Mouse (Mus musculus) kidney, postnatal 0 days (tissue): ENCODE data around the gene Hdac4. TPM values are rescaled to one million over a fixed set of nuclear protein-coding genes. Genes with fewer than 3 reads are reported as not detected.

Source experiments
- ATAC-seq: fragments of 200-750 bp; cut with Nextera tagmentation; replicated peaks from 2 replicates; pipeline ENCODE4 v1.8.0; 2017; ENCODE audit warnings: low read depth, moderate number of reproducible peaks, moderate TSS enrichment, moderate library complexity; ENCODE audit not compliant: low FRiP score
- DNase-seq: peaks from one replicate; pipeline ENCODE4 v3.0.0-alpha.2; 2016; ENCODE audit warnings: low spot score
- H3K27ac ChIP-seq: fragments of 300-500 bp; sonication (generic); 2 replicates; pipeline ENCODE4 v1.5.1; 2014; ENCODE audit warnings: mild to moderate bottlenecking
- H3K27me3 ChIP-seq: fragments of 300-500 bp; sonication (generic); 2 replicates; pipeline ENCODE4 v1.6.1; 2014; ENCODE audit warnings: low read length, mixed read lengths; ENCODE audit not compliant: insufficient read depth
- H3K36me3 ChIP-seq: fragments of 300-500 bp; sonication (generic); 2 replicates; pipeline ENCODE4 v1.6.1; 2014; ENCODE audit warnings: low read length, mixed read lengths; ENCODE audit not compliant: insufficient read depth
- H3K4me1 ChIP-seq: fragments of 300-500 bp; sonication (generic); replicated peaks from 2 replicates; pipeline ENCODE4 v1.6.1; 2014; ENCODE audit warnings: antibody characterized with exemption, low read length, mixed read lengths; ENCODE audit not compliant: insufficient read depth
- H3K4me2 ChIP-seq: fragments of 300-500 bp; sonication (generic); 2 replicates; pipeline ENCODE4 v1.6.1; 2014; ENCODE audit warnings: mild to moderate bottlenecking, low read length, moderate library complexity, mixed read lengths
- H3K4me3 ChIP-seq: fragments of 300-500 bp; sonication (generic); replicated peaks from 2 replicates; pipeline ENCODE4 v1.5.1; 2014; ENCODE audit warnings: low read depth, low read length
- H3K9ac ChIP-seq: fragments of 300-500 bp; sonication (generic); 2 replicates; pipeline ENCODE4 v1.6.1; 2014; ENCODE audit warnings: low read depth, low read length
- H3K9me3 ChIP-seq: fragments of 300-500 bp; sonication (generic); replicated peaks from 2 replicates; pipeline ENCODE4 v1.6.1; 2016; ENCODE audit warnings: low read length, inconsistent platforms, mixed read lengths
- CTCF ChIP-seq: IDR thresholded peaks from 2 replicates; pipeline ENCODE4 v1.5.1; 2016; ENCODE audit warnings: antibody characterized with exemption, low read depth, mild to moderate bottlenecking, moderate library complexity
- WGBS: fragments of 180-500 bp; shearing (Covaris S2); extraction: QIAGEN DNeasy Blood & Tissue Kit; methylation state at CpG from one replicate; pipeline ENCODE4 v1.1.7; 2014; 5-methylcytosine and 5-hydroxymethylcytosine counted together
- polyA plus RNA-seq: library from polyadenylated mRNA; unstranded; fragments of >200 nt; fragmentation: Nextera tagmentation; extraction: Ambion mirVana; gene quantifications from 2 replicates; pipeline ENCODE4 v1.2.1, GENCODE M21; 2015

Gene Hdac4
- polyA plus RNA-seq, 1 experiment from 2014 or later: 13.9 TPM

- no peak for TF ChIP-seq CTCF
- Histone ChIP-seq H3K9me3 (no peaks in the 10 kb centered on the region), H3K27ac (0 out of 2 replicates have a peak overlapping the region, but pooled peaks have one; percentile 95), H3K4me2 (peak overlapping the region; percentile 88), H3K9ac (peak overlapping the region; percentile 89), H3K4me1 (peaks cover 23% of the 10 kb centered on the region), H3K36me3 (no peaks in the 10 kb centered on the region), H3K4me3 (peak overlapping the region; percentile 82), H3K27me3 (no peaks in the 10 kb centered on the region)
- 3% methylated on average over 11 of the region's 11 CpGs for WGBS
- no peak for ATAC-seq
- peak; percentile 49 for DNase-seq
Measured at GRCm38 (mm10) chr1:92179070-92179469, 16.4 kb downstream of the Hdac4 start.

GRCm38 (mm10) chr1:92178021-92178895 lies 17.2 kb downstream of the Hdac4 start:
- ATAC-seq (no peak), DNase-seq (peak; percentile 82)
- H3K27ac ChIP-seq: no peak overlapping the region
- peak overlapping the region; percentile 88 for H3K4me2 ChIP-seq
- H3K4me3 ChIP-seq: peak overlapping the region; percentile 82; the same call in 1 of the 2 replicates
- no peaks in the 10 kb centered on the region for H3K9me3 ChIP-seq
- H3K9ac ChIP-seq: 0 out of 2 replicates have a peak overlapping the region, but pooled peaks have one; percentile 8
- H3K36me3 ChIP-seq: no peaks in the 10 kb centered on the region
- peaks cover 28% of the 10 kb centered on the region for H3K4me1 ChIP-seq
- H3K27me3 ChIP-seq: no peaks in the 10 kb centered on the region
- 45% methylated on average over 10 of the region's 10 CpGs for WGBS
- peak; percentile 58; the same call in 1 of the 2 replicates for TF ChIP-seq CTCF

GRCm38 (mm10) chr1:92177599-92177998 lies 17.9 kb downstream of the Hdac4 start:
- no peak overlapping the region for H3K27ac ChIP-seq
- no peak for DNase-seq
- H3K4me2 ChIP-seq: no peak overlapping the region
- H3K4me1 ChIP-seq: peaks cover 33% of the 10 kb centered on the region
- H3K36me3 ChIP-seq: no peaks in the 10 kb centered on the region
- 72% methylated on average over 5 of the region's 5 CpGs for WGBS
- TF ChIP-seq CTCF: no peak
- no peak overlapping the region for H3K4me3 ChIP-seq
- H3K9me3 ChIP-seq: no peaks in the 10 kb centered on the region
- no peak overlapping the region for H3K9ac ChIP-seq
- H3K27me3 ChIP-seq: no peaks in the 10 kb centered on the region
- ATAC-seq: no peak

GRCm38 (mm10) chr1:92177196-92177595 lies 18.3 kb downstream of the Hdac4 start:
- H3K4me1 ChIP-seq: peaks cover 33% of the 10 kb centered on the region
- no peak overlapping the region for H3K27ac ChIP-seq
- ATAC-seq: no peak
- no peak overlapping the region for H3K9ac ChIP-seq
- H3K36me3 ChIP-seq: no peaks in the 10 kb centered on the region
- no peak overlapping the region for H3K4me3 ChIP-seq
- no peak for TF ChIP-seq CTCF
- H3K4me2 ChIP-seq: no peak overlapping the region
- no peaks in the 10 kb centered on the region for H3K27me3 ChIP-seq
- H3K9me3 ChIP-seq: no peaks in the 10 kb centered on the region
- WGBS: 73% methylated on average over 3 of the region's 3 CpGs
- no peak for DNase-seq

GRCm38 (mm10) chr1:92175266-92175665 lies 20.2 kb downstream of the Hdac4 start:
- Histone ChIP-seq H3K36me3 (no peaks in the 10 kb centered on the region), H3K9me3 (no peaks in the 10 kb centered on the region), H3K27ac (no peak overlapping the region; the same call in 1 of the 2 replicates), H3K4me3 (no peak overlapping the region), H3K4me2 (no peak overlapping the region), H3K9ac (no peak overlapping the region), H3K4me1 (peaks cover 26% of the 10 kb centered on the region), H3K27me3 (no peaks in the 10 kb centered on the region)
- 76% methylated on average over 6 of the region's 6 CpGs for WGBS
- DNase-seq: no peak
- TF ChIP-seq CTCF: no peak
- ATAC-seq: no peak

- no peaks in the 10 kb centered on the region for H3K27me3 ChIP-seq
- no peak overlapping the region; the same call in 1 of the 2 replicates for H3K27ac ChIP-seq
- H3K4me1 ChIP-seq: peaks cover 26% of the 10 kb centered on the region
- H3K36me3 ChIP-seq: no peaks in the 10 kb centered on the region
- no peak overlapping the region for H3K4me2 ChIP-seq
- DNase-seq (no peak), ATAC-seq (no peak)
- no peak overlapping the region for H3K4me3 ChIP-seq
- no peaks in the 10 kb centered on the region for H3K9me3 ChIP-seq
- WGBS: 70% methylated on average over 5 of the region's 5 CpGs
- no peak for TF ChIP-seq CTCF
- no peak overlapping the region for H3K9ac ChIP-seq
Measured at GRCm38 (mm10) chr1:92174898-92175255, 20.6 kb downstream of the Hdac4 start.
